Mouse (Mus musculus): ENCODE results near the gene Srsf10.

- no peak for TF ChIP-seq CTCF (IDR thresholded peaks at IDR 0.05; ENCODE audit: low read depth)
- peak; percentile 53 for TF ChIP-seq EP300 (IDR thresholded peaks at IDR 0.05; ENCODE audit: low read depth)
These were observed 43.0 kb downstream of the Srsf10 start for GRCm38 (mm10) chr4:135898380-135899049.
